Mouse (Mus musculus) stomach, embryonic 16.5 days (tissue): ENCODE results near the gene Olfr70. TPM values are rescaled to one million over a fixed set of nuclear protein-coding genes. Genes with fewer than 3 reads are reported as not detected.

Experiments used
- ATAC-seq: fragments of 200-750 bp; cut with Nextera tagmentation; 2 replicates; pipeline ENCODE4 v1.8.0; 2017; ENCODE audit warnings: moderate number of reproducible peaks, moderate TSS enrichment; ENCODE audit not compliant: insufficient read depth, low FRiP score
- H3K27ac ChIP-seq: fragments of 300-500 bp; sonication (generic); 2 replicates; pipeline ENCODE4 v1.5.1; 2014; ENCODE audit warnings: low read length
- H3K27me3 ChIP-seq: fragments of 300-500 bp; sonication (generic); 2 replicates; pipeline ENCODE4 v1.6.1; 2014; ENCODE audit warnings: low read length, control low read depth, mixed read lengths; ENCODE audit not compliant: control insufficient read depth, insufficient read depth
- H3K36me3 ChIP-seq: fragments of 300-500 bp; sonication (generic); 2 replicates; pipeline ENCODE4 v1.6.1; 2014; ENCODE audit warnings: low read length; ENCODE audit not compliant: control insufficient read depth, insufficient read depth
- H3K4me1 ChIP-seq: fragments of 300-500 bp; sonication (generic); 2 replicates; pipeline ENCODE4 v1.6.1; 2014; ENCODE audit warnings: low read length, control low read depth, mixed read lengths; ENCODE audit not compliant: control insufficient read depth, insufficient read depth
- H3K4me2 ChIP-seq: fragments of 300-500 bp; sonication (generic); 2 replicates; pipeline ENCODE4 v1.6.1; 2014; ENCODE audit warnings: low read depth, low read length, mixed read lengths
- H3K4me3 ChIP-seq: fragments of 300-500 bp; sonication (generic); replicated peaks from 2 replicates; pipeline ENCODE4 v1.5.1; 2014; ENCODE audit warnings: mild to moderate bottlenecking, low read length
- H3K9ac ChIP-seq: fragments of 300-500 bp; sonication (generic); 2 replicates; pipeline ENCODE4 v1.6.1; 2014; ENCODE audit warnings: low read length
- H3K9me3 ChIP-seq: fragments of 300-500 bp; sonication (generic); replicated peaks from 2 replicates; pipeline ENCODE4 v1.6.1; 2016; ENCODE audit warnings: low read length, control low read depth; ENCODE audit not compliant: control insufficient read depth
- WGBS: fragments of 180-500 bp; shearing (Covaris S2); extraction: QIAGEN DNeasy Blood & Tissue Kit; methylation state at CpG from one replicate; pipeline ENCODE4 v1.1.7; 2014; 5-methylcytosine and 5-hydroxymethylcytosine counted together
- polyA plus RNA-seq: library from polyadenylated mRNA; unstranded; fragments of >200 nt; fragmentation: Nextera tagmentation; extraction: Ambion mirVana; gene quantifications from 2 replicates; pipeline ENCODE4 v1.2.1, GENCODE M21; 2015

Olfr70 gene
- polyA plus RNA-seq, 1 experiment from 2014 or later, result not detected

GRCm38 (mm10) chr4:43730750-43731297 lies 30.2 kb upstream of the Olfr70 start:
- WGBS, result 57% methylated on average over 21 of the region's 21 CpGs
- Histone ChIP-seq H3K4me3 (no peak overlapping the region), H3K9me3 (no peaks in the 10 kb centered on the region)

GRCm38 (mm10) chr4:43729794-43730550 lies 29.4 kb upstream of the Olfr70 start, which contains the start of gene Spaar:
TSS of gene Spaar (plus strand) at chr4:43730034.
- ATAC-seq, result no peak
- Histone ChIP-seq H3K9ac (peak within 1 kb of the TSS; percentile 24; the same call in 1 of the 2 replicates), H3K9me3 (no peaks in the 10 kb centered on the region), H3K4me3 (no peak within 1 kb of the TSS), H3K36me3 (no peaks in the 10 kb centered on the region), H3K27me3 (no peaks in the 10 kb centered on the region), H3K4me2 (peak within 1 kb of the TSS; percentile 4; the same call in 1 of the 2 replicates), H3K27ac (peak within 1 kb of the TSS; percentile 90), H3K4me1 (peaks cover 45% of the 10 kb centered on the region)
- WGBS, result 50% methylated on average over 14 of the region's 14 CpGs

More at GRCm38 (mm10) chr4:43730750-43731297, 30.2 kb upstream of the Olfr70 start:
- H3K4me1 ChIP-seq, result peaks cover 45% of the 10 kb centered on the region
- no peak overlapping the region for H3K4me2 ChIP-seq
- no peaks in the 10 kb centered on the region for H3K36me3 ChIP-seq
- no peaks in the 10 kb centered on the region for H3K27me3 ChIP-seq
- H3K9ac ChIP-seq, result no peak overlapping the region
- no peak for ATAC-seq
- 0 out of 2 replicates have a peak overlapping the region, but pooled peaks have one; percentile 31 for H3K27ac ChIP-seq

GRCm38 (mm10) chr4:43729126-43729525 lies 28.5 kb upstream of the Olfr70 start:
- Histone ChIP-seq H3K4me3 (no peak overlapping the region), H3K4me1 (peaks cover 45% of the 10 kb centered on the region), H3K4me2 (peak overlapping the region; percentile 4; the same call in 1 of the 2 replicates), H3K9ac (peak overlapping the region; percentile 13; the same call in 1 of the 2 replicates), H3K9me3 (no peaks in the 10 kb centered on the region), H3K27ac (peak overlapping the region; percentile 90), H3K36me3 (no peaks in the 10 kb centered on the region), H3K27me3 (no peaks in the 10 kb centered on the region)
- WGBS, result 48% methylated on average over 3 of the region's 3 CpGs
- ATAC-seq, result no peak

GRCm38 (mm10) chr4:43728576-43728954 lies 28.0 kb upstream of the Olfr70 start:
- peak overlapping the region; percentile 13; the same call in 1 of the 2 replicates for H3K9ac ChIP-seq
- peak overlapping the region; percentile 90 for H3K27ac ChIP-seq
- H3K4me1 ChIP-seq, result peaks cover 45% of the 10 kb centered on the region
- no peaks in the 10 kb centered on the region for H3K27me3 ChIP-seq
- no peaks in the 10 kb centered on the region for H3K36me3 ChIP-seq
- peak overlapping the region; percentile 4; the same call in 1 of the 2 replicates for H3K4me2 ChIP-seq
- H3K4me3 ChIP-seq, result no peak overlapping the region
- peak; percentile 74; the same call in 1 of the 2 replicates for ATAC-seq
- WGBS, result 10% methylated on average over 5 of the region's 5 CpGs
- H3K9me3 ChIP-seq, result no peaks in the 10 kb centered on the region

- Histone ChIP-seq H3K27ac (peak overlapping the region; percentile 90), H3K4me2 (peak overlapping the region; percentile 4; the same call in 1 of the 2 replicates), H3K4me3 (no peak overlapping the region), H3K4me1 (peaks cover 45% of the 10 kb centered on the region), H3K36me3 (no peaks in the 10 kb centered on the region), H3K9me3 (no peaks in the 10 kb centered on the region), H3K27me3 (no peaks in the 10 kb centered on the region), H3K9ac (peak overlapping the region; percentile 6; the same call in 1 of the 2 replicates)
- WGBS, result 61% methylated on average over 7 of the region's 7 CpGs
- peak; percentile 51; the same call in 1 of the 2 replicates for ATAC-seq
Observed at GRCm38 (mm10) chr4:43727718-43728575, 27.3 kb upstream of the Olfr70 start.

- H3K4me2 ChIP-seq, result no peak within 1 kb of the TSS
- 18% methylated on average over 3 of the region's 3 CpGs for WGBS
- peak within 1 kb of the TSS; percentile 18; the same call in 1 of the 2 replicates for H3K9ac ChIP-seq
- no peaks in the 10 kb centered on the region for H3K36me3 ChIP-seq
- no peak within 1 kb of the TSS for H3K4me3 ChIP-seq
- H3K4me1 ChIP-seq, result peaks cover 45% of the 10 kb centered on the region
- peak; percentile 84 for ATAC-seq
- H3K27me3 ChIP-seq, result no peaks in the 10 kb centered on the region
- H3K9me3 ChIP-seq, result no peaks in the 10 kb centered on the region
- peak within 1 kb of the TSS; percentile 90 for H3K27ac ChIP-seq
Observed at GRCm38 (mm10) chr4:43726995-43727394, 26.4 kb upstream of the Olfr70 start, which contains the start of gene Hrct1. TSS of gene Hrct1 (plus strand) at chr4:43727188.

- WGBS, result 46% methylated on average over 12 of the region's 12 CpGs
- no peak for ATAC-seq
- H3K27ac ChIP-seq, result peak overlapping the region; percentile 50; the same call in 1 of the 2 replicates
Observed at GRCm38 (mm10) chr4:43726228-43726993, 25.8 kb upstream of the Olfr70 start.

GRCm38 (mm10) chr4:43724764-43725163 lies 24.2 kb upstream of the Olfr70 start:
- Histone ChIP-seq H3K4me1 (peaks cover 36% of the 10 kb centered on the region), H3K27me3 (no peaks in the 10 kb centered on the region), H3K27ac (no peak overlapping the region), H3K36me3 (no peaks in the 10 kb centered on the region), H3K9me3 (no peaks in the 10 kb centered on the region), H3K4me3 (no peak overlapping the region), H3K4me2 (no peak overlapping the region), H3K9ac (no peak overlapping the region)
- 25% methylated on average over 1 of the region's 1 CpGs for WGBS
- ATAC-seq, result no peak

More at GRCm38 (mm10) chr4:43726228-43726993, 25.8 kb upstream of the Olfr70 start:
- Histone ChIP-seq H3K9me3 (no peaks in the 10 kb centered on the region), H3K4me2 (no peak overlapping the region), H3K4me3 (no peak overlapping the region), H3K9ac (peak overlapping the region; percentile 18; the same call in 1 of the 2 replicates), H3K4me1 (peaks cover 45% of the 10 kb centered on the region), H3K36me3 (no peaks in the 10 kb centered on the region), H3K27me3 (no peaks in the 10 kb centered on the region)
